Mouse (Mus musculus) induced T-regulatory cell, adult 2 months (primary cell): ENCODE results near the gene Vmn1r206.
"Not testable (repeated sequence)": the region's sequence is repeated elsewhere in the genome, so short reads cannot be mapped to it uniquely, and the experiment has no call there.

ENCODE experiments used
- DNase-seq: peaks from one replicate; pipeline ENCODE4 v3.0.0-alpha.2; 2012; ENCODE audit warnings: low read depth

Gene Vmn1r206

GRCm38 (mm10) chr13:22624151-22624550 is at the start of gene Vmn1r206:
Vmn1r206 (minus strand) TSS chr13:22624251.
- not testable (repeated sequence) for DNase-seq

GRCm38 (mm10) chr13:22592900-22593299 is 31.2 kb downstream of the Vmn1r206 start, which contains the start of gene Vmn1r205:
Vmn1r205 (minus strand) TSS chr13:22593000.
- DNase-seq: no peak

- DNase-seq: not testable (repeated sequence)
Measured at GRCm38 (mm10) chr13:22583336-22583735, 40.7 kb downstream of the Vmn1r206 start.

GRCm38 (mm10) chr13:22574911-22575310 is 49.1 kb downstream of the Vmn1r206 start:
- DNase-seq: not testable (repeated sequence)
